Mouse (Mus musculus) small intestine, adult 2 months (tissue): ENCODE measurements at regions not wholly inside any gene's neighbourhood (a gene's known extent, or its start where the extent isn't known, plus 50 kb on each side); places are given as distances from the start of the nearest gene placed in this dataset.

Experiments
- CTCF ChIP-seq: fragments of 200-500 bp; IDR thresholded peaks from 2 replicates; pipeline ENCODE4 v1.5.1; 2012; ENCODE audit warnings: low read depth, mild to moderate bottlenecking, control low read depth, inconsistent platforms, low read length, moderate library complexity, mixed read lengths; ENCODE audit not compliant: insufficient replicate concordance, insufficient read length; ENCODE audit errors: extremely low read depth
- POLR2A ChIP-seq: fragments of 200-500 bp; IDR thresholded peaks from 2 replicates; pipeline ENCODE4 v1.6.1; 2012; ENCODE audit warnings: low read depth, mild to moderate bottlenecking, control low read depth, inconsistent platforms, low read length, moderate library complexity

GRCm38 (mm10) chr8:91884325-91884724 lies 82.5 kb upstream of the Irx3 start:
- TF ChIP-seq CTCF (no peak), POLR2A (no peak)
